Comparison of ENCODE assay signal across 17 mouse cellular contexts in genomic region chrX:152643201-152643600, GRCm38 (mm10).
DNase-seq lines count a peak whose midpoint lies in the region; ATAC-seq and TF ChIP-seq lines count a peak whose summit lies in the region.
"Had no signal": no experiment of that assay in that cellular context is flagged by ENCODE, and none has a peak within 500 bp of the region (broad histone marks: within the 10 kb centered on the region; RNA-seq: fewer than 3 reads in every experiment).

No protein-coding gene starts in this region.

- H3K36me3 ChIP-seq in forebrain, embryonic 13.5 days (ENCODE audit: poor library complexity, severe bottlenecking), result no peaks in the 10 kb centered on the region
- no peaks in the 10 kb centered on the region for H3K36me3 ChIP-seq in forebrain, embryonic 12.5 days (replicated peaks)
- H3K36me3 ChIP-seq in midbrain, embryonic 12.5 days, result no peaks in the 10 kb centered on the region
- H3K36me3 ChIP-seq in midbrain, embryonic 10.5 days, result no peaks in the 10 kb centered on the region
- no peaks in the 10 kb centered on the region for H3K36me3 ChIP-seq in midbrain, embryonic 15.5 days (replicated peaks)
- H3K36me3 ChIP-seq in thymus, adult 2 months (ENCODE audit: control insufficient read depth, insufficient read depth, low read length), result no peaks in the 10 kb centered on the region
- H3K36me3 ChIP-seq: G1E; liver, embryonic 12.5 days had no signal

- peak overlapping the region; percentile 28; the same call in 1 of the 2 replicates for H3K4me3 ChIP-seq in forebrain, embryonic 13.5 days
- no peak overlapping the region for H3K4me3 ChIP-seq in forebrain, embryonic 12.5 days (replicated peaks)
- H3K4me3 ChIP-seq in midbrain, embryonic 12.5 days, result no peak overlapping the region
- H3K4me3 ChIP-seq in midbrain, embryonic 10.5 days, result no peak overlapping the region
- peak overlapping the region; percentile 42 for H3K4me3 ChIP-seq in midbrain, embryonic 15.5 days
- no peak overlapping the region for H3K4me3 ChIP-seq in thymus, adult 2 months (ENCODE audit: control insufficient read depth, insufficient read depth, low read length)
- H3K4me3 ChIP-seq: liver, embryonic 12.5 days had no signal

- no peak overlapping the region for H3K4me2 ChIP-seq in forebrain, embryonic 13.5 days
- no peak overlapping the region for H3K4me2 ChIP-seq in forebrain, embryonic 12.5 days
- H3K4me2 ChIP-seq in midbrain, embryonic 12.5 days (replicated peaks), result 0 out of 2 replicates have a peak overlapping the region, but pooled peaks have one; percentile 33
- peak overlapping the region; percentile 40 for H3K4me2 ChIP-seq in midbrain, embryonic 15.5 days
- H3K4me2 ChIP-seq: liver, embryonic 12.5 days; lung, embryonic 14.5 days had no signal

- TF ChIP-seq CTCF in thymus, adult 2 months (IDR thresholded peaks at IDR 0.05; ENCODE audit: borderline replicate concordance, control insufficient read depth, extremely low read depth, insufficient read depth, low read length, poor library complexity), result no peak

- H3K9me3 ChIP-seq in forebrain, embryonic 13.5 days (replicated peaks), result no peaks in the 10 kb centered on the region
- no peaks in the 10 kb centered on the region for H3K9me3 ChIP-seq in forebrain, embryonic 12.5 days
- no peaks in the 10 kb centered on the region for H3K9me3 ChIP-seq in midbrain, embryonic 12.5 days
- H3K9me3 ChIP-seq in midbrain, embryonic 10.5 days (replicated peaks), result no peaks in the 10 kb centered on the region
- H3K9me3 ChIP-seq in midbrain, embryonic 15.5 days, result no peaks in the 10 kb centered on the region
- H3K9me3 ChIP-seq: G1E; liver, embryonic 12.5 days had no signal

- 0 out of 2 replicates have a peak, but pooled peaks have one; percentile 66 for ATAC-seq in forebrain, embryonic 13.5 days
- ATAC-seq in forebrain, embryonic 12.5 days (ENCODE audit: low FRiP score), result no peak
- ATAC-seq in midbrain, embryonic 12.5 days (ENCODE audit: low FRiP score, low read depth), result no peak
- peak; percentile 88 for ATAC-seq in midbrain, embryonic 15.5 days (replicated peaks)
- ATAC-seq: CD4-positive, CD25-positive, alpha-beta regulatory T cell, adult 4 months; intestine, embryonic 16.5 days; liver, embryonic 12.5 days had no signal

- H3K27me3 ChIP-seq in forebrain, embryonic 13.5 days, result peaks cover 3% of the 10 kb centered on the region; the same call in 1 of the 2 replicates
- H3K27me3 ChIP-seq in forebrain, embryonic 12.5 days, result peaks cover 16% of the 10 kb centered on the region
- peaks cover 21% of the 10 kb centered on the region for H3K27me3 ChIP-seq in midbrain, embryonic 12.5 days
- peaks cover 68% of the 10 kb centered on the region for H3K27me3 ChIP-seq in midbrain, embryonic 10.5 days (ENCODE audit: low read depth, poor library complexity, severe bottlenecking)
- 0 out of 2 replicates have a peak, but pooled peaks cover 3% of the 10 kb centered on the region for H3K27me3 ChIP-seq in midbrain, embryonic 15.5 days (replicated peaks)
- no peaks in the 10 kb centered on the region for H3K27me3 ChIP-seq in thymus, adult 2 months (ENCODE audit: control insufficient read depth, insufficient read depth, low read length)
- H3K27me3 ChIP-seq: liver, embryonic 12.5 days had no signal

- no peak for TF ChIP-seq POLR2A in thymus, adult 2 months (IDR thresholded peaks at IDR 0.05; ENCODE audit: control insufficient read depth, extremely low read depth, insufficient read depth, low read length, poor library complexity)

- H3K4me1 ChIP-seq in forebrain, embryonic 13.5 days, result peaks cover 8% of the 10 kb centered on the region; the same call in 1 of the 2 replicates
- peaks cover 8% of the 10 kb centered on the region for H3K4me1 ChIP-seq in forebrain, embryonic 12.5 days
- H3K4me1 ChIP-seq in midbrain, embryonic 12.5 days, result peaks cover 9% of the 10 kb centered on the region
- H3K4me1 ChIP-seq in midbrain, embryonic 10.5 days, result peaks cover 16% of the 10 kb centered on the region
- no peaks in the 10 kb centered on the region for H3K4me1 ChIP-seq in midbrain, embryonic 15.5 days
- H3K4me1 ChIP-seq in thymus, adult 2 months (replicated peaks; ENCODE audit: control insufficient read depth, insufficient read depth, low read length), result no peaks in the 10 kb centered on the region
- H3K4me1 ChIP-seq: liver, embryonic 12.5 days had no signal

- DNase-seq in midbrain, embryonic 10.5 days (ENCODE audit: low spot score), result no peak
- no peak for DNase-seq in thymus, adult 2 months
- no peak for DNase-seq in kidney, adult 11 months
- DNase-seq in thymus, postnatal 25 days, result no peak
- DNase-seq: cerebellum, postnatal 14 days; gastrocnemius, postnatal 25 days; lung, embryonic 14.5 days; spleen, adult 18-20 months had no signal

- no peak overlapping the region; the same call in 1 of the 2 replicates for H3K27ac ChIP-seq in forebrain, embryonic 13.5 days
- no peak overlapping the region for H3K27ac ChIP-seq in forebrain, embryonic 12.5 days
- no peak overlapping the region for H3K27ac ChIP-seq in midbrain, embryonic 12.5 days (replicated peaks)
- H3K27ac ChIP-seq in midbrain, embryonic 10.5 days (replicated peaks), result no peak overlapping the region
- H3K27ac ChIP-seq in midbrain, embryonic 15.5 days, result peak overlapping the region; percentile 78
- no peak overlapping the region for H3K27ac ChIP-seq in thymus, adult 2 months (ENCODE audit: control insufficient read depth, insufficient read depth, low read length)
- H3K27ac ChIP-seq: liver, embryonic 12.5 days; macrophage had no signal

- H3K9ac ChIP-seq in forebrain, embryonic 13.5 days, result no peak overlapping the region
- no peak overlapping the region for H3K9ac ChIP-seq in forebrain, embryonic 12.5 days
- no peak overlapping the region for H3K9ac ChIP-seq in midbrain, embryonic 12.5 days (replicated peaks)
- 0 out of 2 replicates have a peak overlapping the region, but pooled peaks have one; percentile 43 for H3K9ac ChIP-seq in midbrain, embryonic 15.5 days
- H3K9ac ChIP-seq: liver, embryonic 12.5 days; lung, embryonic 14.5 days had no signal

Comparison
In these comparisons a context has a peak if more than half of its experiments do, and no peak if none do; other contexts are left out.
1. ATAC-seq: peak in forebrain, embryonic 13.5 days (single experiment) and midbrain, embryonic 15.5 days (single experiment); none in forebrain, embryonic 12.5 days (single experiment) and midbrain, embryonic 12.5 days (single experiment).
2. H3K4me3 ChIP-seq: peak in forebrain, embryonic 13.5 days (single experiment) and midbrain, embryonic 15.5 days (single experiment); none in forebrain, embryonic 12.5 days (single experiment), midbrain, embryonic 12.5 days (single experiment), midbrain, embryonic 10.5 days (single experiment) and thymus, adult 2 months (single experiment).
3. H3K4me2 ChIP-seq: peak in midbrain, embryonic 12.5 days (single experiment) and midbrain, embryonic 15.5 days (single experiment); none in forebrain, embryonic 13.5 days (single experiment) and forebrain, embryonic 12.5 days (single experiment).